Mouse (Mus musculus) ovary, postnatal 10 days (tissue): Measurements from ENCODE around the gene Prss40.
A peak's percentile ranks its signal among the peaks of the same experiment; 100 is the strongest.

Source experiments
- DNase-seq: peaks from one replicate; pipeline ENCODE4 v3.0.0; 2022; ENCODE audit warnings: low spot score

Gene Prss40

DNA sequence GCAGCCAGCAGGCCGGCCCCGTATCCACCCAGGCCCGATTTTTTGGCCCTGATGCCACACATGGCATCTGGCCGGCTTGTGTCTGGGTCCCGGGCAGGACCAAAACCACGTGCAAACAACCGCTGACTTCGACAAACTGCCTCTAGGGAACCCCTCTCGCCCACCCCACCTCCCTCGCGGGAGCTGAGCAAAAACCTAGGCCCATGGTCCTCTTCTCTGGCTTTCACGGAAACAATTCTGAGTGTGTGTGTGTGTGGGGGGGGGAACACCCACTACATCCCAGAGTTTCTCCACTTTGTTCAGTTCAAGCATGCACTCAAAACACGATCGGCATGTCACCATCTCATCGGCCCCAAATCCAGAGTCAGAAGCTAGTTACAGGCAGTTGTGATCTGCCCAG is at the start of gene Prss40:
Gene Prss40 (minus strand): TSS at position 101 of the 400 bp plus-strand sequence.
- no peak for DNase-seq

GRCm38 (mm10) chr1:34602363-34602762 is 41.6 kb upstream of the Prss40 start:
- DNase-seq, result no peak

DNA sequence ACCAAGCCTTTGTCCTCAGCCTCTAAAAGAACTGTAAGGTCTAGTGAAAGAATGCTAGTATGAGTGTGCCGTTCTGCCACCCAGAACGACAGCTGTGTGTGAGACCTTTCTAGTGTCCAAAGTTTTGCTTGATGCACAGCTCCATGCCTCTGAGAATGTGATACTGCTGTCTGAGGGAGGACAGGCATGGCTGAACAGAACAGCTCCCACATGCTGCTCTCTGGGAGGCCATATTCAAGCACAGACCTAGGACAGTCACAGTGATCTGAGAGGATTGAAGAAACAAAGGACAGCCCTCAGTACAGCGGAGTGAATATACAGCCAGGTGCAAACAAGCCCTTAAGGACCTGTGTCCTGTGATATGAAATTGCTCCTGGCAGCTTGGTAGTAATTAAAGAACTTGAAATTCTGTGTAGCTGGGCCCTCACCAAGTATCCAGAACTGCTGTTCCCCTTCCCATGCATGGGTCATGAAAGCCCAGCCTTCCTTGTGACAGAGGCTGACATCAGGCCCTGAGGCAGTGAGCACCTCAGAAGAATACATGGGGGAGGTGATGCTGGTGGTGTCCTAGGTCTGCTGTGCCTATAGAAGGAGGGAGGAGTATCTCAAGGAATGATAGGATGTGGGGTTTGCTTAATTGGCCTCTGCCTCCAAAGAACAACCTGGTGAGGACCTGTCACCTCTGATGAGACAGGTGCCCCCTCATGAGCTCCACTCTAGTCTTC is 40.7 kb upstream of the Prss40 start:
- no peak for DNase-seq

- DNase-seq, result no peak
These were observed 39.3 kb upstream of the Prss40 start for GRCm38 (mm10) chr1:34600000-34600399.

GRCm38 (mm10) chr1:34587298-34588096 is 26.8 kb upstream of the Prss40 start:
- DNase-seq, result no peak

DNA sequence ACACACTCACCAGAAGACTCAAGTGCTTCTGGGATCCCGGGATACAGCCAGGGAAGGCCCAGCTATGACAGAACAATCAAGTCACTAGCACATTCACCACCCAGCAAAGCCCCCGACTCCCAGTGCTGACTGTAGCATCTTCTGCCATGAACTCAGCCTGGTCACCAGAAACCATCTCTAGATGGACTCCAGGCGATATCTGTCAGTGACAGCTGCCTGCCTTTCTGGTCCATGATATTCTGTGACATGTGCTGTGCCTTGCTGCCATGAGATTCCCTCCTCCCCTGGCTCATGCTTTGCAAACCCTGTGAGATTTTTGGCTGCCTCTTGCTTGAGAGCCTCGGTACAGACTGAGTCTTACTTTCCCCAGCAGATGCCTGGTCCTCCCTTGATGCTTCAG is 24.0 kb upstream of the Prss40 start:
- no peak for DNase-seq

DNA sequence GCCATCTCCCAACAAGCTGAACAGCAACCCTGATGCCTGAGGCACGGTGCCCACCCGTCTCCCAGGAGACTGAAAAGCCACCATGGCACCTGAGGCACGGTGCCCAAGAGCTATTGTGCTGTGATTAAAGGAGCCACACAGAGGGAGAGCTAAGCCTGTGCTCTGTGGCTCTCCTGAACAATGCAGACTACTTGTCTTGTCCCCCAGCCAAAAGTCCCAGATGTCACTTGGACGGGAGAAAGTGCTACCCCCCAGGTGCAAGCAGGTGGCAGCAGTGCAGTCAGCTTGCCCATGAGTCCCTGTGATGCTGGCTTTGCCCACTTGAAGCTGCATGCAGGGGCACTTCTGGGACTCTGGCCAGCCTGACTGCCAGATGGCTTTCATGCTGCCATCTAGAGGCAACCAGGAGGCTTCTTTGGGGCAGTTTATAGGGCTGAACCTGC is 23.1 kb upstream of the Prss40 start:
- DNase-seq, result no peak

DNA sequence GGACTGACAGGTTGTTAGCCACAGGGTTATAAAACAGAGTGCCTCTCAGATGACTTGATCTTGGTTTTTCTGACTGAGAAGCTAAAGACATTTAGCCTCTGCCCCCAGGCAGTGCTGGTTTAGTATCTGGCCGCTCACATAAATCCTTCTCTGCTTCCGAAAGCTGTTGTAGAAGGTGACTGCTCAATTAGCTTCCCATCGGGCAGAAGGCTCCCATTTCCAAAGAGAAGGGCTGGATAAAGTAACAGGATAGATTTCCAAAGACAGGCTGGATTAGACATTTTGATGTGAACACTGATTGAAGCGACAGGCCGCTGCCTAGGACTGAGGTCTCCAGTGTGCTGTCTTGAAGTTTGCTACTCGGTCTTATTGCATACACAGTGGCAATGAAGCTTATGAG is 21.5 kb upstream of the Prss40 start:
- DNase-seq, result no peak

DNA sequence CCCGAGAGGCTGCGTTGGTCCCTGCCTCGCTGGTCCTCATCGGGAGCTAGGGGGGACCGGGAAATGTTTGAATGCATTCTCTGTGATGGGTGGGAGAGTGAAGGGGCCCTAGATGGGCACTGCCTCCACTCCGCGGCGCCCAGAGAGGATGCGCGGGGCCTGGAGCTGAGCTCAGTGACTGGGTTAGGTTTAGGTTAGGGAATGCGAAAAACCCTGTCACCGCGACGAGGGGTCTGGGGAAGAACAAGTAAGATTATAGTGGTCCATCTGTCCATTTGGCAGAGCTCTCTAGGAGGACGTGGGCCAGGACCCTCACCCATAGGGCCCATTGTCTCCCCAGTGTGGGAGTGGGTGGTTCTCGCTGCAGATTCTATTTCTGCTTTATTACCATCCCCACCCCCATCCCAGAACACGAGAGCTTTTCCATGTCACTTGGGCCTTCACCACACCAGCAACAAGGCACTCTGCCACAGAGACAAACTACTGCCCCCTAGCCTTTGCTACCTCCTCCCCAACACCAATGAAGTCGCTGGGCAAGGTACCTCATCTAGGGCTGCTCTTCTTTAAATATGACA is 19.1 kb upstream of the Prss40 start:
- DNase-seq, result no peak

DNA sequence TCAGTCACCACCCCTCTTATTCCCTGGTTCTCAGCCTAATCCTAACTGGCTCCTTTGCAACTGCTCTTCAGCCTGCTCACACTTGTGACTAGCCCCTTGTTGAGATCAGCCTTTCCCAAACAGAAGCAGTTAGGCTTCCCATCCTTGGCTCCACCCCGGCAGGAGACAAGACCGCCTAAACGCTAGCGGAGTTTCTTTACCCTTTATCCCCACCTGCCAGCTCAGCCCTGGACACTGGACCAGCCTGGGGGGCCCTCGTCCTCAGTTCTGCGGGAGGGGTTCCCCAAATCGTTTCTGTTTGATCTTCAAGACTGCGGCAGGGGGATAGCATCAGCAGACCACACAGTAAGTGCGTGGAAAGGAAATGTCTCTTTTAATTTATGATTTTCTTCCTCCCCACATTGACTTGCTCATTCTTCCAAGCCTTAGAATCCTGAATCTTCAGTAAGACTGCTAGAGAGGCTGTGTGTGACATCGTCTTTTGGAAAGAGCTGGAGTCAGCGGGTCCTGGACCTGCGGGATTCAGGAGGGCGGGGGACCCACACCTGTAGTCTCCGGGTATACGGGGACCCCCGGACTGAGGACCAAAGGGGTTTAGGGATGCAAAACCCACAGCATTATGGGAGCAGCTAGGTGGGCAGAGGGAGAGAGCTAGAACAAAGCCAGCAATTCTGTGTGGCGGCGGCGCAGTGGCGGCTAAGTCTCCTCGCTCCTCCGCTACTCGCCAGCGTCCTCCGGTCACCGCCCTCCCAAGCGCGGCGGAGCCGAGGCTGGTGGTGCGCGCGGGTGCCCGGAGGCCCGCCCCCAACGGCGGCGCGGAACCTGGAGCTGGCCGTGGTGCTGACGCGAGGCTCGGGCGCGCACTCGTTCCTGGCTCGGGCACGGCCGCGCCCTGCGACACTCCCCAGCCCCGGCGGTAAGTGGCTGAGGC is 18.4 kb upstream of the Prss40 start, which contains the start of gene Amer3:
Gene Amer3 (plus strand): TSS at position 807 of the 931 bp plus-strand sequence.
- DNase-seq, result peak; percentile 56

DNA sequence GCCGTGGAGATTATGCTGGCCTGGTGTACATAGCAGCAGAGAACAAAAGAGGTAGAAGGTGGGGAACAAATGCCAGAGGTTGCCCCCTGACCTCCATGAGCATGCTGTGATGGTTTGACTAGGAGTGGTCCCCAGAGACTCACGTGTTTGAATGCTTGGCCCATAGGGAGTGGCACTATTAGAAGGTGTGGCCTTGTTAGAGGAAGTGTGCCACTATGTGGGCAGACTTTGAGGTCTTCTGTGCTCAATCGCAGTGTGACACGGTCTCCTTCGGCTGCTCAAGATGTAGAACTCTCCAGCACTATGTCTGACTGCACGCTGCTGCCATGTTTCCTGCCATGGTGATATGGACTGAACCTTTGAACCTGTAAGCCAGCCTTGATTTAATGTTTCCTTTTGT is 12.5 kb upstream of the Prss40 start:
- DNase-seq, result no peak

DNA sequence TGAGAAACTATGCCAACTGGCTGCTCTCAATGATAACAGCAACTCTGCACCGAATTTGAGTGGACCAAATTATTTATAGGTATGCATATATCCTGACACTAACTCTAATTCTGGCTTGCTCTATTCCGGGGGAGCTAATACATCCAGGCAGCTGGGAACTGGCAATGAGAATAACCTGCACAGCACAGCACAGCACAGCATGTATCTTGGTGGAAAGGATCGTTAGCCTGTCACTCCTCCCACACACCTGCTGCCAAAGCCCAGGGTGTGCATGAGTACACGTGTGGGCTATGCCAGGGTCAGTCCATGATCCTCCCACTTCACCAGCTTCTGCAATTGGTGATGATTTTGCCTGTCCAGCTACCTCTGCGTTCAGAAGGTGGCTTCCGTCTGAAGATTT is 10.7 kb upstream of the Prss40 start:
- DNase-seq, result no peak

DNA sequence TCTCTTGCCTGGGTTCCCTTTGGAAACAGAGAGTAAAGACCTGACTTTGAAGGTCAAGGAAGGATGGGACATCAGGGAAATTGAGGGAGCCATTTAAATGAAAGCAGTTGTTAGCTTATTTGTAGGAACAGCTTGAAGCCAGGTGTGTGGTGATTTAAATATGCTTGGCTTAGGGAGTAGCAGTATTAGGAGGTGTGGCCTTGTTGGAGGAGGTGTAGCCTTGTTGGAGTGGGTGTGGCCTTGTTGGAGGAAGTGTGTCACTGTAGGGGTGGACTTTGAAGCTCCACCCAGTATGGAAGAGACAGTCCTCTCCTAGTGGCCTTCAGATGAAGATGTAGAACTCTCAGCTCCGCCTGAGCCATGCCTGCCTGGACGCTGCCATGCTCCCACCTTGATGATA is 9.1 kb upstream of the Prss40 start:
- DNase-seq, result no peak

- DNase-seq, result no peak
These were observed 7.4 kb upstream of the Prss40 start for GRCm38 (mm10) chr1:34568120-34568519.

- no peak for DNase-seq
These were observed 3.8 kb upstream of the Prss40 start for GRCm38 (mm10) chr1:34564383-34565045.

DNA sequence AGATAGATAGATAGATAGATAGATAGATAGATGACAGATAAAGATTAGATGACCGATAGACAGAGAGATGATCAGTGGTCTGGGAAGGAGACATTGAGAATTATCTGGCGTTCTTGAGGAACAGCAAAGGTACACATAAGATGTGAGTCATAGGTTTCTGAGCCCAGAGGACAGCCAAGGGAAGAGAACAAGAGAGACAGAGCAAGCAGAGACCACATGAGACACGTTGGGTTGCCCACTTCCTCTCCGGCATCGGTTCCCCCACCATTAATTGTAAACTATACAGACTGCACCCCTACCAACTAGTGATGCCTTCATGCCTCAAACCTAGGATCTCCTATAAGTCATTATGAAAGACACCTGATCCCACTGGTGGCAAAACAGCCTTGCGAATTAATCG is 6.5 kb downstream of the Prss40 start:
- DNase-seq, result no peak

- DNase-seq, result no peak
These were observed 7.1 kb downstream of the Prss40 start for GRCm38 (mm10) chr1:34553690-34554089.

DNA sequence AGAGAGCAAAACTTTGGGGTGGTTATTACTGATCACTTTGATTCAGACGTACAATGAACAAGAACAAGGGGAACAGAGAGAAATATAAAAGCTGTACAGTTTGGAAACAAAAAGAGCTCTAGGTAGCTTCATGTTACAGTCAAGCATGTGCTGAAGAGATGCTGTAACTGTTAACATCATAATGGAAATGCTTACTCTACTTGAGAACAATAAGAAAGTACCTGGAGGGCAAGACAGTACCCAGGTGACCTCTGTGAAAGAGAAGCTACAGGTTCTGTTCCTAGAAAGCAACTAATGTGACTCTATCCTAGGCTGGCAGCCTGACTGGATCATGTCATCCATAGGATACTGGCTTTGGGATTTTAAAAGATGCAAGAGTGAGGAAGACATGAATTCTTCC is 13.7 kb downstream of the Prss40 start:
- no peak for DNase-seq

- DNase-seq, result no peak
These were observed 23.8 kb downstream of the Prss40 start for GRCm38 (mm10) chr1:34536767-34537485.

DNA sequence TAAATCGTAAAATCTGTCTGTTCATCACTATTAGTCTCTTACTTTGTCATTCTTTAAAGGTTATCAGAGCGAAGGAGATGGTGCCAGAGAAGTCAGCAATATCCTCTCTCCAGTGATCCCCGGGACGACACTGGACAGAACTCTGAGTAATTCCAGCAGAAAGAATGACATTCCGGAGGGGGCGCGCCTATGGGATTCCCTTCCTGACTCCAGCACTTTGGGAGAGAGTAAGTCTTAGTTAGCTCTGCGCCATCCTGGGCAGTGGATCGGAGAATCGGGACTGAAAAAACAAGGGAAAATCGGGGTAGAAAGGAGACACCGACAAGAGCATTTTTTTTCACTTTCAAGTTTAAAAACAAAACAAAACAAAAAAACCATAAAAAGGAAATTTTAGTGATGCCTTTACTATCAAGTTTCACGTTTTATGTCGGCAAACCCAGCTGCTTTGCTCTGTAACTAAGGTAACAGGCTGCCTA is 24.4 kb downstream of the Prss40 start:
- no peak for DNase-seq
